Mouse (Mus musculus): ENCODE data around the gene Olfr1240.

- TF ChIP-seq CTCF (IDR thresholded peaks at IDR 0.05; ENCODE audit: low read depth) (no peak), EP300 (IDR thresholded peaks at IDR 0.05; ENCODE audit: low read depth) (no peak)
These were observed 44.2 kb upstream of the Olfr1240 start, which contains the start of gene Olfr1241 for GRCm38 (mm10) chr2:89487026-89487425.

Data from liver, embryonic 14.5 days (tissue).